Mouse (Mus musculus) adrenal gland, postnatal 25 days (tissue): ENCODE measurements around the gene Rasl10a. TPM values are rescaled to one million over a fixed set of nuclear protein-coding genes. Genes with fewer than 3 reads are reported as not detected.
"Not testable (repeated sequence)": the region's sequence is repeated elsewhere in the genome, so short reads cannot be mapped to it uniquely, and the experiment has no call there.

Experiments used
- DNase-seq: peaks from one replicate; pipeline ENCODE4 v3.0.0; 2021; ENCODE audit warnings: mixed read lengths
- microRNA-seq, 2 experiments: library from miRNA; unstranded; fragments of <30 nt; microRNA quantifications; one replicate each; pipeline ENCODE4 v1.2.0; 2021
- total RNA-seq: library from RNA; stranded (reverse); gene quantifications from 2 replicates; pipeline ENCODE4 v1.2.3, GENCODE M21; 2021

Rasl10a gene
- total RNA-seq, 1 experiment from 2014 or later: 0.39 TPM

- no peak for DNase-seq
Observed at GRCm38 (mm10) chr11:5074882-5075281, 17.0 kb downstream of the Rasl10a start.

GRCm38 (mm10) chr11:5075760-5076159 is 17.8 kb downstream of the Rasl10a start:
- no peak for DNase-seq

GRCm38 (mm10) chr11:5076843-5077242 is 18.9 kb downstream of the Rasl10a start:
- DNase-seq: not testable (repeated sequence)

- DNase-seq: no peak
Observed at GRCm38 (mm10) chr11:5089147-5089546, 31.2 kb downstream of the Rasl10a start.

- no peak for DNase-seq
Observed at GRCm38 (mm10) chr11:5091706-5092105, 33.8 kb downstream of the Rasl10a start.

- DNase-seq: no peak
Observed at GRCm38 (mm10) chr11:5095877-5096276, 37.9 kb downstream of the Rasl10a start.

- DNase-seq: no peak
Observed at GRCm38 (mm10) chr11:5096480-5097020, 38.6 kb downstream of the Rasl10a start.

GRCm38 (mm10) chr11:5098035-5098735 is 40.3 kb downstream of the Rasl10a start:
- DNase-seq: peak; percentile 42

GRCm38 (mm10) chr11:5098736-5099542 is 41.0 kb downstream of the Rasl10a start, which contains the start of the genes Rhbdd3 and Ewsr1:
TSS of gene Rhbdd3 (plus strand) at chr11:5098926.
TSS of gene Ewsr1 (minus strand) at chr11:5099266.
- peak; percentile 98 for DNase-seq

- peak; percentile 83 for DNase-seq
Observed at GRCm38 (mm10) chr11:5099576-5100183, 41.8 kb downstream of the Rasl10a start.

GRCm38 (mm10) chr11:5100283-5100682 is 42.4 kb downstream of the Rasl10a start:
- no peak for DNase-seq

GRCm38 (mm10) chr11:5100801-5101200 is 42.9 kb downstream of the Rasl10a start:
- DNase-seq: no peak

GRCm38 (mm10) chr11:5101641-5102040 is 43.7 kb downstream of the Rasl10a start:
- no peak for DNase-seq

- DNase-seq: no peak
Observed at GRCm38 (mm10) chr11:5102384-5102783, 44.5 kb downstream of the Rasl10a start.

GRCm38 (mm10) chr11:5103986-5104509 is 46.1 kb downstream of the Rasl10a start:
- no peak for DNase-seq

- no peak for DNase-seq
Observed at GRCm38 (mm10) chr11:5109441-5109840, 51.5 kb downstream of the Rasl10a start.

Small RNAs within 50 kb of the gene (microRNA-seq; reads per million reads assigned to microRNA genes)
- gene Gm47296: 0 reads per million in 2 experiments

Other genes starting within 250 kb of the Rasl10a start
- 160 and 207 TPM in 2 replicates for gene Nf2, start 208.6 kb upstream of the Rasl10a start, total RNA-seq
- gene Nipsnap1, start 184.2 kb upstream of the Rasl10a start, total RNA-seq: 27.5 and 29.2 TPM in 2 replicates
- gene Thoc5, start 162.8 kb upstream of the Rasl10a start, total RNA-seq: 33.3 and 36.7 TPM in 2 replicates
- 0.88 and 1.1 TPM in 2 replicates for gene Nefh, start 110.1 kb upstream of the Rasl10a start, total RNA-seq
- 59.8 and 68.0 TPM in 2 replicates for gene Ap1b1, start 71.3 kb upstream of the Rasl10a start, total RNA-seq
- gene Gas2l1, start 7.2 kb downstream of the Rasl10a start, total RNA-seq: 42.4 and 46.1 TPM in 2 replicates
- 18.8 and 27.9 TPM in 2 replicates for gene Rhbdd3, start 40.8 kb downstream of the Rasl10a start, total RNA-seq
- gene Ewsr1, start 41.1 kb downstream of the Rasl10a start, total RNA-seq: 361 and 374 TPM in 2 replicates
- 5.9 and 9.4 TPM in 2 replicates for gene Emid1, start 94.1 kb downstream of the Rasl10a start, total RNA-seq
- 17.6 and 23.1 TPM in 2 replicates for gene Kremen1, start 203.4 kb downstream of the Rasl10a start, total RNA-seq